Mouse (Mus musculus) layer of hippocampus, postnatal 14 days (tissue): ENCODE measurements around the gene Trim61. TPM values are rescaled to one million over a fixed set of nuclear protein-coding genes. Genes with fewer than 3 reads are reported as not detected.

Source experiments
- DNase-seq, 2 experiments: peaks; one replicate each; pipeline ENCODE4 v3.0.0; 2021 to 2022; ENCODE audit warnings: low spot score in 2 of 2, mixed read lengths in 1 of 2
- total RNA-seq, 2 experiments: library from RNA; stranded (reverse); gene quantifications; 2 replicates each; pipeline ENCODE4 v1.2.3; 2021

The Trim61 gene
- total RNA-seq, 2 experiments from 2014 or later = not detected

DNA sequence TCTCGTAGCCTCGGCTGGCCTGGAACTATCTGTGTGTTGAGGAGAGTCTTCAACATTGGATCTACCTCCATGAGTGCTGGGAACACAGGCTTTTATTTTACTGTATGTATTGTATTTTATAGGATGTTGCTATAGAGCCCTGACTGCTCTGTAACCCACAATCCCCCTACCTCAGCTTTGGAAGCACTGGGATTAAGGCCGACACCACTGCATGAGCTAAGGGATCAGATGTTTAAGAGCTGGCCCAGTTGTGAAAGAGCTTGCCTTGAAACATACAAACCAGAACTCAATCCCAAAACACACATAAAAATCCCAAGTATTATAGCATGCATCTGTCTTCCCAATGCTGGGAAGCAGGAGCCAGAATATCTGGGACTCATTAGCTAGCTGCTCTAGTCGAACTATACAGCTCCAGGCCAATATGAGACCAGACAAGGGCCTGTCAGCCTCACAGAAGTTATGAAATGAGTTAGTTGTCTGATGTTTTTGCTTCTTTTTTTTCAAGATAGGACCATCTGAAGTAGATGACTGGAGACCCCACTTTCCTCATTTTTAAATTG, 19.4 kb downstream of the Trim61 start:
- DNase-seq = no peak

DNA sequence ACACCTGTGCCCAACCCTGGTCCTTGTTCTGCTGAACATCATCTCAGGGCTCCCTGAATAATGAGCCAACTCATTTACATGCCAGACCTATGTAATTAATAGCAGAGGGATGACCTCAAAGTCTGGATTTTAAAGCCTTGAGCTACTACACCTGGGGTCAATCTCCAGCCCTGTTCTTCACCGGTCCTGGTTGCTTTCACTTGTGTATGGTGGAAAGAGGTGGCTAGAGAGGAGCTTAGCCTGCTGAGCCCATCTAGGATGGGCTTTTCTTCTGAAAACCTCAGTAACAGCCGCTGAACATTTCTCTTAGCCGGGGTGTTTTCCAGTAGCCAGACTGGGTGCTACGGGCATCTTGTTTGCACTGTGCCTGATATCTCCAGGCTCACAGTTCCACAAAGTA, 30.6 kb downstream of the Trim61 start, which contains the start of gene Trim75:
TSS of gene Trim75 (minus strand) at position 101 of the 400 bp plus-strand sequence.
- DNase-seq = no peak

DNA sequence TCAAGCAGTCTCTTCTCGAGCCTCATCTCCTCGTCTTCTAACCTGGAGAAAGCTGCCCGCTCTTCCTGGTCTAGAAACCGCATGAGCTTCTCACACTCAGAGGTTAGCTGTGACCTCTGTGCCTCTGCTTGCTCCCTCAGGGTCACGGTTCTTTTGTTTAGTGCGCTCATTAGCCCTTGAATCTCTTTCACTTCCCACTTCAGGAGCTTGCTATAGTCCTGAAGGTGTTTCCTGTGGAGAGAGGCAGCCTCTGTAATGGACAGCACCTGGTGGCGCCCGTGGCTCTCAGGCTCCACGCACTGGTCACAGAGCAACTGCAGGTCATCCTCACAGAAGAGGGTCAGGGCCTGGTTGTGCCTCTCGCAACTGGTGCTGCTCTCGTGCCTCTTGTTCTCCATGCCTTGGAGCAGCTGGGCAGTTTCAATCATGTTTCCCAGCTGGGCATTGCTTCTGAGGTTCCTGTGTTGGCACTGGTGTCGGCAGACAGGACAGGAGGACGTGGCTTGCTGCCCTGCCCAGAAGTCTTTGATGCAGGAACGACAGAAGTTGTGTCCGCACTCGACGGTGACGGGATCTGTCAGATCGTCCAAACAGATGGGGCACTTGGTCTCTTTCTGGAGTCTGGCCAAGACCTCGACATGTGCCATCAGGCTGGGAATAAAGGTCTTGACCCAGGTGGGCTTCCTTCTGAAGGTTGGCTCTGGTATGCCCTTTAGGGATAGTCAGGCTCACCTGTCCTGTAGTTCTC, 35.0 kb downstream of the Trim61 start:
- no peak for DNase-seq

Other genes with a start within 250 kb of the Trim61 start
- gene Klhl2, start 168.5 kb downstream of the Trim61 start, total RNA-seq = 100 to 1,000 TPM; 220 to 258 TPM
- gene Tmem192, start 71.3 kb downstream of the Trim61 start, total RNA-seq = 10 to 100 TPM; 15.7 to 16.0 TPM
- not detected for gene Trim75, start 30.7 kb downstream of the Trim61 start, total RNA-seq
- gene Trim60, start 61 bp upstream of the Trim61 start, total RNA-seq = not detected
- gene Apela, start 18.8 kb upstream of the Trim61 start, total RNA-seq = under 1 TPM in 1 of 2 experiments, not detected in 1; 0.69 TPM
- gene Gm10663, start 56.5 kb upstream of the Trim61 start, total RNA-seq = not detected
- gene BC030870, start 111.0 kb upstream of the Trim61 start, total RNA-seq = not detected